Mouse (Mus musculus) lung, postnatal 0 days (tissue): ENCODE results near the gene Il18r1. TPM values are rescaled to one million over a fixed set of nuclear protein-coding genes. Genes with fewer than 3 reads are reported as not detected.
A peak's percentile ranks its signal among the peaks of the same experiment; 100 is the strongest.

ENCODE experiments used
- ATAC-seq: fragments of 200-750 bp; cut with Nextera tagmentation; 2 replicates; pipeline ENCODE4 v1.8.0; 2017; ENCODE audit warnings: moderate library complexity
- DNase-seq: peaks from one replicate; pipeline ENCODE4 v3.0.0-alpha.2; 2016; ENCODE audit warnings: low spot score
- H3K27ac ChIP-seq: fragments of 300-500 bp; sonication (generic); 2 replicates; pipeline ENCODE4 v1.5.1; 2014; ENCODE audit warnings: antibody characterized with exemption, mild to moderate bottlenecking, low read length, mixed read lengths
- H3K27me3 ChIP-seq: fragments of 300-500 bp; sonication (generic); replicated peaks from 2 replicates; pipeline ENCODE4 v1.6.1; 2014; ENCODE audit warnings: low read length, mixed read lengths; ENCODE audit not compliant: insufficient read depth
- H3K36me3 ChIP-seq: fragments of 300-500 bp; sonication (generic); 2 replicates; pipeline ENCODE4 v1.6.1; 2014; ENCODE audit warnings: low read length, mixed read lengths; ENCODE audit not compliant: insufficient read depth
- H3K4me1 ChIP-seq: fragments of 300-500 bp; sonication (generic); 2 replicates; pipeline ENCODE4 v1.6.1; 2014; ENCODE audit warnings: antibody characterized with exemption, low read depth, low read length, mixed read lengths; ENCODE audit not compliant: insufficient read depth
- H3K4me2 ChIP-seq: fragments of 300-500 bp; sonication (generic); replicated peaks from 2 replicates; pipeline ENCODE4 v1.6.1; 2014; ENCODE audit warnings: low read depth, mild to moderate bottlenecking, low read length, moderate library complexity, mixed read lengths
- H3K4me3 ChIP-seq: fragments of 300-500 bp; sonication (generic); 2 replicates; pipeline ENCODE4 v1.5.1; 2014; ENCODE audit warnings: low read depth, low read length
- H3K9ac ChIP-seq: fragments of 300-500 bp; sonication (generic); replicated peaks from 2 replicates; pipeline ENCODE4 v1.6.1; 2014; ENCODE audit warnings: low read depth, mild to moderate bottlenecking
- H3K9me3 ChIP-seq: fragments of 300-500 bp; sonication (generic); 2 replicates; pipeline ENCODE4 v1.6.1; 2016; ENCODE audit warnings: low read length, mixed read lengths
- CTCF ChIP-seq: IDR thresholded peaks from 2 replicates; pipeline ENCODE4 v1.5.1; 2016; ENCODE audit warnings: antibody characterized with exemption, mild to moderate bottlenecking
- EP300 ChIP-seq: IDR thresholded peaks from 2 replicates; pipeline ENCODE4 v1.6.1; 2016; ENCODE audit warnings: antibody characterized with exemption, mild to moderate bottlenecking, control low read depth
- WGBS: fragments of 180-500 bp; shearing (Covaris S2); extraction: QIAGEN DNeasy Blood & Tissue Kit; methylation state at CpG from one replicate; pipeline ENCODE4 v1.1.7; 2014; 5-methylcytosine and 5-hydroxymethylcytosine counted together
- polyA plus RNA-seq: library from polyadenylated mRNA; unstranded; fragments of >200 nt; fragmentation: Nextera tagmentation; extraction: Ambion mirVana; gene quantifications from 2 replicates; pipeline ENCODE4 v1.2.1, GENCODE M21; 2015

Il18r1 gene
- 38.2 and 39.5 TPM in 2 replicates for polyA plus RNA-seq

DNA sequence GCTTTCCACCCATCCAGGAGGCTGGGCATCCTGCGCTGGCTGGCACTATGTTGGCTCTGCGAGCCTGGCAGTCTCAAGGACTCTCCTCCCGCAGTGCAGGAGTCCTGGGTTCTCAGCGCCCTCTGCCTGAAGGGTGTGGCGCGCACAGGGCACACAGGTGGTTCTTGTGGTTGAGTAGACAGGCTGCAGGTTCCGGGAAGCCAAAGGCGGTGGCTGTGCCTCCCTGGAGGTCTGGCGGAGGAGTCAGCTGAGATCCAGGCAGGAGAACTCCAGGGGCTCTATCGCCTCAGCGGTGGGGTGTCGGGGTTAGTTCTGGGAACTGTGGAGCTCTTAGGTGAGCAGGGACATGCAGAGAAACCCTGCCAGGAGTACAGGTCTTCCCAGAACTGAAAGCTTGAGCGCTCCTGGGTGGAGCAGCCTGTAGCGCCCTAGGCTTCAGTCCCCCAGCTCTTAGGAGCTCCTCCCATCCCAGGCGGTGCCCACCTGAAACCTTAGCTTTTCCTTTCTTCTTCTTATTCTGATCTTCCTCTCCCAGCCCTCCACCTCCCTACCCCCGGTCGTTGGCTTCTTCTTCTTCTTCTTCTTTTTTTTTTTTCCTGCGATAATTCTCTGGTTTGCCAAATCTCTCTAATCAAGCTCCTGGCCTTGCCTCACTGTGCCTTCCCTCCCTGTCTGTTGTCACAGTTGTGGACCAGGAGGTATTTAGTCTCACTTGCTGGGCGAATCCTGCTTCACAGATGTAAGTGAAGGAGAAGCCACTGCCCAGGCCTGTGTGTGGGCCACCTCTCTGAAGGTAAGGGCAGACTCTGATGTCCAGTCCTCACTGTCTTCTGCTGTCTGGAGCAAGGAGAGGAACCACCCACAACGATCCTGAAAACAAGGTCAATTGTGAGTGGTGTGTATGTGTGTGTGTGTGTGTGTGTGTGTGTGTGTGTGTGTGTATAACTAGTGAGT lies at the start of gene Il18r1:
Gene Il18r1 (plus strand): TSS at position 76 of the 954 bp plus-strand sequence.
- TF ChIP-seq CTCF: peak; percentile 76
- TF ChIP-seq EP300: no peak
- peak; percentile 92 for ATAC-seq

GRCm38 (mm10) chr1:40417034-40417433 lies 48.3 kb upstream of the Il18r1 start:
- Histone ChIP-seq H3K27ac (no peak overlapping the region), H3K9ac (no peak overlapping the region), H3K4me2 (no peak overlapping the region), H3K4me1 (no peaks in the 10 kb centered on the region), H3K36me3 (no peaks in the 10 kb centered on the region), H3K9me3 (no peaks in the 10 kb centered on the region), H3K4me3 (no peak overlapping the region), H3K27me3 (no peaks in the 10 kb centered on the region)
- DNase-seq: no peak
- WGBS: 79% methylated on average over 2 of the region's 2 CpGs
- no peak for TF ChIP-seq CTCF
- TF ChIP-seq EP300: no peak
- ATAC-seq: no peak

More for the DNA sequence above, at the start of gene Il18r1:
- Histone ChIP-seq H3K27me3 (no peaks in the 10 kb centered on the region), H3K4me1 (no peaks in the 10 kb centered on the region), H3K36me3 (no peaks in the 10 kb centered on the region), H3K9ac (peak within 1 kb of the TSS; percentile 19; the same call in 1 of the 2 replicates), H3K4me2 (peak within 1 kb of the TSS; percentile 48), H3K9me3 (no peaks in the 10 kb centered on the region), H3K27ac (peak within 1 kb of the TSS; percentile 84), H3K4me3 (peak within 1 kb of the TSS; percentile 41)
- WGBS: 26% methylated on average over 20 of the region's 20 CpGs
- peak; percentile 84 for DNase-seq

DNA sequence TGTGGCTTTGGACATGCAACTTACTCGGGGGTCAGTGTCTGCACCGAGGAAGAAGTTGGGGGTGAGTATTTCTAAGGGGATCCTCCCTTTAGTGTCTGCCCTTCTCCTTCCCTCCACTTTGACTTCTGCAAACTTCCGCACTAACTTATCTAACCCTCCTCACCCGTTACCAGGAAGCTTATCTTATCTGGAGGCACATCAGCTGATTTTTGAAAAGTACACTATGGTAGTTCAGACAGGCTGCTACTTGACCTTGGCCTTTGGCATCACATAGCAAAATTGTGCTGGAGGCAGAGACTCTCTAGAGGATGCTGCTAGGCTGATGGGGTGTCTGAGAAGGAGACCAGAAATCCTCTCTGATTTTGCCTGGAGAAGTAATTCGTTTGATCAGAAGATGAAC lies 46.8 kb upstream of the Il18r1 start:
- Histone ChIP-seq H3K36me3 (no peaks in the 10 kb centered on the region), H3K4me3 (no peak overlapping the region), H3K27ac (no peak overlapping the region), H3K27me3 (no peaks in the 10 kb centered on the region), H3K9ac (no peak overlapping the region), H3K9me3 (no peaks in the 10 kb centered on the region), H3K4me1 (no peaks in the 10 kb centered on the region), H3K4me2 (no peak overlapping the region)
- ATAC-seq: no peak
- WGBS: 22% methylated on average over 5 of the region's 5 CpGs
- DNase-seq: no peak
- TF ChIP-seq EP300 (no peak), CTCF (no peak)

- Histone ChIP-seq H3K4me2 (no peak overlapping the region), H3K9ac (no peak overlapping the region), H3K4me3 (no peak overlapping the region), H3K9me3 (no peaks in the 10 kb centered on the region), H3K27me3 (no peaks in the 10 kb centered on the region), H3K4me1 (no peaks in the 10 kb centered on the region), H3K27ac (no peak overlapping the region), H3K36me3 (no peaks in the 10 kb centered on the region)
- 78% methylated on average over 6 of the region's 6 CpGs for WGBS
- DNase-seq (no peak), ATAC-seq (no peak)
- TF ChIP-seq CTCF (no peak), EP300 (no peak)
Observed at GRCm38 (mm10) chr1:40423892-40424291, 41.5 kb upstream of the Il18r1 start.

- Histone ChIP-seq H3K36me3 (no peaks in the 10 kb centered on the region), H3K27ac (no peak overlapping the region), H3K27me3 (no peaks in the 10 kb centered on the region), H3K4me1 (no peaks in the 10 kb centered on the region), H3K4me3 (no peak overlapping the region), H3K4me2 (no peak overlapping the region), H3K9me3 (no peaks in the 10 kb centered on the region), H3K9ac (no peak overlapping the region)
- no peak for ATAC-seq
- DNase-seq: no peak
- 86% methylated on average over 9 of the region's 9 CpGs for WGBS
- TF ChIP-seq EP300 (no peak), CTCF (no peak)
Observed at GRCm38 (mm10) chr1:40427270-40427669, 38.1 kb upstream of the Il18r1 start.

DNA sequence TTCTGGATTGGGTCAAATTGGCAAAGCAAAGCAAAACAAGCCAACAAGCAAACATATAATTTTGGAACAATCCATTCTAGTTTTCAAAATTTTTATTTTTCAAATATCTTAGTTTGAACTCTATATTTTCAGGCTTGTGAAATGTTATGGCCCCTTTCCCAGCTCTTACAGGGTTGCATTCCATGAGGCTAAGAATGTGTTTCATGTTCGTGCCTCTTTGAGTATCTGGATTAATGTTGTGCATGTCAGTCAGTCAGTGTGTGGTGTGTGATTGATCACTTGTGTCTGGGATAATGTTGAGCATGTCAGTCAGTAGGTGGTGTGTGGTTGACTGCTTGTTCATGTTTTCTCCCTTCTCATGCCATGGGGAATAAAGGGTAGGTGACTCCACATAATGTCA lies 37.5 kb upstream of the Il18r1 start:
- WGBS: 68% methylated on average over 1 of the region's 1 CpGs
- Histone ChIP-seq H3K9me3 (no peaks in the 10 kb centered on the region), H3K4me1 (no peaks in the 10 kb centered on the region), H3K27me3 (no peaks in the 10 kb centered on the region), H3K4me2 (no peak overlapping the region), H3K27ac (no peak overlapping the region), H3K4me3 (no peak overlapping the region), H3K36me3 (no peaks in the 10 kb centered on the region), H3K9ac (no peak overlapping the region)
- no peak for TF ChIP-seq EP300
- no peak for DNase-seq
- ATAC-seq: no peak
